In the genomic region with DNA sequence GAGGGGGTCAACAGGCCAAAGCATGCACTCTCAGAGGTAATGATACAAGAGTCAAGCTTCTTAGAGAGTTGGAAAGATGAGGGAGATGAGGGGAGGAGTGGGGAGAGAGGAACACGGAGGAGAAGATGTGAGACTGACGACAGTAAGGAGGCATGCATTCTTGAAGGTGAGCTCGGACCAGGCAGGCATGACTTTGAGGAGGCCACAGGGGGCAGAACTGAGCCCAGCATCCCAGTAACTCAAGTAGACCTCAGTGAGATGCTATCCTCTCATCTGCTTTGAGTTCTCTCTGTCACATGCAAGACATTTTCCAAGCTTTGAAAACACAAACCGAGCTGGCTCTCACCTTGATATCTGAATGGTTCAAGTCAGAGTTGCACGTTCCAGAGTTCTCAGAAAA, we compare ENCODE assay signal across 22 mouse cellular contexts.
DNase-seq lines count a peak whose midpoint lies in the region; ATAC-seq and TF ChIP-seq lines count a peak whose summit lies in the region.
"Had no signal": no experiment of that assay in that cellular context is flagged by ENCODE, and none has a peak within 500 bp of the region (broad histone marks: within the 10 kb centered on the region; RNA-seq: fewer than 3 reads in every experiment).

No protein-coding gene starts in this region.

- H3K4me3 ChIP-seq in intestine, postnatal 0 days (ENCODE audit: low read depth, low read length): no peak overlapping the region
- no peak overlapping the region for H3K4me3 ChIP-seq in intestine, embryonic 16.5 days (ENCODE audit: low read length)
- H3K4me3 ChIP-seq in thymus, adult 2 months (ENCODE audit: control insufficient read depth, insufficient read depth, low read length): no peak overlapping the region
- no peak overlapping the region for H3K4me3 ChIP-seq in stomach, postnatal 0 days (ENCODE audit: low read depth, low read length)
- H3K4me3 ChIP-seq: heart, embryonic 13.5 days; limb, embryonic 12.5 days; liver, embryonic 12.5 days; lung, embryonic 15.5 days; midbrain, embryonic 15.5 days; myocyte had no signal

- no peak for ATAC-seq in intestine, postnatal 0 days
- no peak for ATAC-seq in intestine, embryonic 16.5 days
- ATAC-seq in stomach, postnatal 0 days (ENCODE audit: low FRiP score, low TSS enrichment): no peak
- ATAC-seq: forebrain, embryonic 16.5 days; liver, embryonic 12.5 days; midbrain, embryonic 15.5 days had no signal

- DNase-seq in thymus, postnatal 14 days: peak; percentile 18
- no peak for DNase-seq in thymus, adult 2 months
- peak; percentile 53 for DNase-seq in induced T-regulatory cell, adult 2 months (ENCODE audit: low read depth)
- DNase-seq in stomach, postnatal 0 days (ENCODE audit: low spot score): no peak
- DNase-seq in kidney, postnatal 36 days: no peak
- DNase-seq in left cerebral cortex, postnatal 25 days (ENCODE audit: low spot score in 2 of 2): no peak
- DNase-seq: adrenal gland, postnatal 14 days; cerebellum, adult 11 months; cerebellum, postnatal 14 days; embryo, embryonic 11 days; kidney, adult 11 months; right cerebral cortex, postnatal 25 days had no signal

- intact Hi-C loops in left cerebral cortex, postnatal 25 days (cut with DNase I): no loop called here

- no peak for TF ChIP-seq EP300 in stomach, postnatal 0 days (optimal IDR thresholded peaks at IDR 0.05)

- H3K9ac ChIP-seq in intestine, postnatal 0 days (ENCODE audit: low read depth, low read length): no peak overlapping the region
- no peak overlapping the region for H3K9ac ChIP-seq in intestine, embryonic 16.5 days (ENCODE audit: low read depth, low read length)
- no peak overlapping the region for H3K9ac ChIP-seq in stomach, postnatal 0 days (ENCODE audit: low read length)
- H3K9ac ChIP-seq: heart, embryonic 13.5 days; hindbrain, embryonic 14.5 days; limb, embryonic 12.5 days; liver, embryonic 12.5 days; lung, embryonic 15.5 days; midbrain, embryonic 15.5 days had no signal

- TF ChIP-seq CTCF in intestine, postnatal 0 days (IDR thresholded peaks at IDR 0.05; ENCODE audit: low read depth): peak; percentile 34; the same call in 1 of the 2 replicates
- TF ChIP-seq CTCF in thymus, adult 2 months (IDR thresholded peaks at IDR 0.05; ENCODE audit: borderline replicate concordance, control insufficient read depth, extremely low read depth, insufficient read depth, low read length, poor library complexity): no peak
- peak; percentile 15; the same call in 1 of the 2 replicates for TF ChIP-seq CTCF in stomach, postnatal 0 days (IDR thresholded peaks at IDR 0.05; ENCODE audit: low read depth)

- no peak overlapping the region for H3K27ac ChIP-seq in intestine, postnatal 0 days (ENCODE audit: low read depth, low read length)
- no peak overlapping the region for H3K27ac ChIP-seq in intestine, embryonic 16.5 days (ENCODE audit: low read length)
- H3K27ac ChIP-seq in thymus, adult 2 months (ENCODE audit: control insufficient read depth, insufficient read depth, low read length): no peak overlapping the region
- H3K27ac ChIP-seq in stomach, postnatal 0 days (replicated peaks): no peak overlapping the region
- H3K27ac ChIP-seq: heart, embryonic 13.5 days; hindbrain, embryonic 14.5 days; limb, embryonic 12.5 days; liver, embryonic 12.5 days; lung, embryonic 15.5 days; midbrain, embryonic 15.5 days had no signal

- H3K9me3 ChIP-seq in intestine, postnatal 0 days (ENCODE audit: control insufficient read depth): no peaks in the 10 kb centered on the region
- no peaks in the 10 kb centered on the region for H3K9me3 ChIP-seq in intestine, embryonic 16.5 days (ENCODE audit: control insufficient read depth, low read length)
- H3K9me3 ChIP-seq in stomach, postnatal 0 days (ENCODE audit: control insufficient read depth, low read length): no peaks in the 10 kb centered on the region
- H3K9me3 ChIP-seq: heart, embryonic 13.5 days; limb, embryonic 12.5 days; liver, embryonic 12.5 days; lung, embryonic 15.5 days; midbrain, embryonic 15.5 days had no signal

- no peaks in the 10 kb centered on the region for H3K36me3 ChIP-seq in intestine, postnatal 0 days (ENCODE audit: control insufficient read depth, insufficient read depth)
- no peaks in the 10 kb centered on the region for H3K36me3 ChIP-seq in intestine, embryonic 16.5 days (ENCODE audit: control insufficient read depth, insufficient read depth, low read length)
- no peaks in the 10 kb centered on the region for H3K36me3 ChIP-seq in thymus, adult 2 months (ENCODE audit: control insufficient read depth, insufficient read depth, low read length)
- no peaks in the 10 kb centered on the region for H3K36me3 ChIP-seq in stomach, postnatal 0 days (ENCODE audit: control insufficient read depth, insufficient read depth, low read length)
- H3K36me3 ChIP-seq: heart, embryonic 13.5 days; limb, embryonic 12.5 days; liver, embryonic 12.5 days; lung, embryonic 15.5 days; midbrain, embryonic 15.5 days had no signal

- H3K4me1 ChIP-seq in intestine, postnatal 0 days (replicated peaks; ENCODE audit: control insufficient read depth, insufficient read depth, low read length): no peaks in the 10 kb centered on the region
- H3K4me1 ChIP-seq in intestine, embryonic 16.5 days (ENCODE audit: control insufficient read depth, insufficient read depth, low read length): peaks cover 10% of the 10 kb centered on the region
- 0 out of 2 replicates have a peak, but pooled peaks cover 9% of the 10 kb centered on the region for H3K4me1 ChIP-seq in thymus, adult 2 months (replicated peaks; ENCODE audit: control insufficient read depth, insufficient read depth, low read length)
- H3K4me1 ChIP-seq in stomach, postnatal 0 days (replicated peaks; ENCODE audit: control insufficient read depth, insufficient read depth): no peaks in the 10 kb centered on the region
- H3K4me1 ChIP-seq: liver, embryonic 12.5 days; midbrain, embryonic 15.5 days had no signal

- 92% methylated on average over 5 of the region's 5 CpGs for WGBS in intestine, postnatal 0 days
- WGBS in intestine, embryonic 16.5 days: 90% methylated on average over 5 of the region's 5 CpGs
- 76% methylated on average over 5 of the region's 5 CpGs for WGBS in thymus, adult 2 months
- WGBS in stomach, postnatal 0 days: 89% methylated on average over 5 of the region's 5 CpGs

- H3K27me3 ChIP-seq in intestine, postnatal 0 days (replicated peaks; ENCODE audit: control insufficient read depth, insufficient read depth, low read length): no peaks in the 10 kb centered on the region
- no peaks in the 10 kb centered on the region for H3K27me3 ChIP-seq in intestine, embryonic 16.5 days (replicated peaks; ENCODE audit: control insufficient read depth, insufficient read depth, low read length)
- H3K27me3 ChIP-seq in thymus, adult 2 months (ENCODE audit: control insufficient read depth, insufficient read depth, low read length): no peaks in the 10 kb centered on the region
- H3K27me3 ChIP-seq in stomach, postnatal 0 days (ENCODE audit: control insufficient read depth, insufficient read depth, low read length): no peaks in the 10 kb centered on the region
- H3K27me3 ChIP-seq: heart, embryonic 13.5 days; limb, embryonic 12.5 days; liver, embryonic 12.5 days; lung, embryonic 15.5 days; midbrain, embryonic 15.5 days had no signal

- H3K4me2 ChIP-seq in intestine, postnatal 0 days (replicated peaks; ENCODE audit: low read depth): no peak overlapping the region
- H3K4me2 ChIP-seq in intestine, embryonic 16.5 days (ENCODE audit: low read depth, low read length): no peak overlapping the region
- no peak overlapping the region for H3K4me2 ChIP-seq in stomach, postnatal 0 days (replicated peaks; ENCODE audit: low read depth)
- H3K4me2 ChIP-seq: heart, embryonic 13.5 days; hindbrain, embryonic 14.5 days; limb, embryonic 12.5 days; liver, embryonic 12.5 days; lung, embryonic 15.5 days; midbrain, embryonic 15.5 days had no signal

- TF ChIP-seq POLR2A in thymus, adult 2 months (IDR thresholded peaks at IDR 0.05; ENCODE audit: control insufficient read depth, extremely low read depth, insufficient read depth, low read length, poor library complexity): no peak

Comparison
In these comparisons a context has a peak if more than half of its experiments do, and no peak if none do; other contexts are left out.
1. DNase-seq: peak in thymus, postnatal 14 days (single experiment) and induced T-regulatory cell, adult 2 months (single experiment); none in thymus, adult 2 months (single experiment), stomach, postnatal 0 days (single experiment), kidney, postnatal 36 days (0 of 2) and left cerebral cortex, postnatal 25 days (0 of 2).